Mouse (Mus musculus) ES-Bruce4 (cell line): Measurements from ENCODE around the gene Stk24. TPM values are rescaled to one million over a fixed set of nuclear protein-coding genes. Genes with fewer than 3 reads are reported as not detected.

Source experiments
- H3K27ac ChIP-seq: 2 replicates; pipeline ENCODE4 v1.5.1; 2012; ENCODE audit warnings: low read length, inconsistent platforms; ENCODE audit not compliant: insufficient read depth
- H3K27me3 ChIP-seq: 2 replicates; pipeline ENCODE4 v1.6.1; 2012; ENCODE audit warnings: mild to moderate bottlenecking, low read length, inconsistent platforms; ENCODE audit not compliant: control insufficient read depth, poor library complexity, insufficient read depth, severe bottlenecking
- H3K36me3 ChIP-seq: 2 replicates; pipeline ENCODE4 v1.6.1; 2012; ENCODE audit warnings: inconsistent platforms, mild to moderate bottlenecking, low read length, moderate library complexity; ENCODE audit not compliant: control insufficient read depth, poor library complexity, insufficient read depth, severe bottlenecking
- H3K4me1 ChIP-seq: one replicate; pipeline ENCODE4 v1.8.1; 2011; ENCODE audit warnings: low read length; ENCODE audit not compliant: control insufficient read depth, insufficient read depth
- H3K4me3 ChIP-seq: 2 replicates; pipeline ENCODE4 v1.5.1; 2011; ENCODE audit warnings: low read depth, mild to moderate bottlenecking, low read length
- H3K9ac ChIP-seq: 2 replicates; pipeline ENCODE4 v1.6.1; 2012; ENCODE audit warnings: low read depth, mild to moderate bottlenecking, inconsistent platforms; ENCODE audit not compliant: poor library complexity, severe bottlenecking
- H3K9me3 ChIP-seq: replicated peaks from 2 replicates; pipeline ENCODE4 v1.6.1; 2012; ENCODE audit warnings: mild to moderate bottlenecking, low read length, inconsistent platforms; ENCODE audit not compliant: control insufficient read depth, poor library complexity, insufficient read depth, severe bottlenecking
- CTCF ChIP-seq: IDR thresholded peaks from one replicate; pipeline ENCODE4 v1.8.1; 2011; ENCODE audit warnings: low read depth, low read length
- EP300 ChIP-seq: IDR thresholded peaks from 2 replicates; pipeline ENCODE4 v1.6.1; 2011; ENCODE audit warnings: low read depth, low read length; ENCODE audit not compliant: insufficient read depth
- POLR2A ChIP-seq: IDR thresholded peaks from one replicate; pipeline ENCODE4 v1.8.1; 2011; ENCODE audit warnings: low read length; ENCODE audit not compliant: insufficient read depth
- polyA plus RNA-seq: library from polyadenylated mRNA; stranded (reverse); fragments of >200 nt; gene quantifications from 2 replicates; pipeline ENCODE4 v1.2.4, GENCODE M21; 2011; ENCODE audit warnings: low read depth; ENCODE audit not compliant: missing spikeins, insufficient read depth, insufficient read length

Stk24 gene
- polyA plus RNA-seq, 1 experiment: 135 TPM

GRCm38 (mm10) chr14:121292391-121292790 is 87.4 kb downstream of the Stk24 start:
- TF ChIP-seq POLR2A (no peak), CTCF (no peak), EP300 (no peak)
- no peaks in the 10 kb centered on the region for H3K27me3 ChIP-seq
- H3K27ac ChIP-seq: no peak overlapping the region
- no peak overlapping the region for H3K4me3 ChIP-seq
- H3K36me3 ChIP-seq: peaks cover 25% of the 10 kb centered on the region
- H3K9ac ChIP-seq: no peak overlapping the region
- peaks cover 22% of the 10 kb centered on the region for H3K9me3 ChIP-seq
- no peaks in the 10 kb centered on the region for H3K4me1 ChIP-seq

GRCm38 (mm10) chr14:121291881-121292280 is 87.9 kb downstream of the Stk24 start:
- H3K27me3 ChIP-seq: no peaks in the 10 kb centered on the region
- no peak overlapping the region for H3K9ac ChIP-seq
- peaks cover 22% of the 10 kb centered on the region for H3K9me3 ChIP-seq
- no peaks in the 10 kb centered on the region for H3K4me1 ChIP-seq
- H3K4me3 ChIP-seq: no peak overlapping the region
- no peak overlapping the region for H3K27ac ChIP-seq
- H3K36me3 ChIP-seq: peaks cover 26% of the 10 kb centered on the region
- TF ChIP-seq EP300 (no peak), POLR2A (no peak), CTCF (no peak)

- Histone ChIP-seq H3K36me3 (peaks cover 10% of the 10 kb centered on the region), H3K27ac (no peak overlapping the region), H3K4me3 (no peak overlapping the region), H3K9me3 (peaks cover 13% of the 10 kb centered on the region), H3K9ac (no peak overlapping the region), H3K4me1 (no peaks in the 10 kb centered on the region), H3K27me3 (no peaks in the 10 kb centered on the region)
- TF ChIP-seq POLR2A (no peak), CTCF (no peak), EP300 (no peak)
Observed at GRCm38 (mm10) chr14:121285379-121286120, 94.3 kb downstream of the Stk24 start.

- Histone ChIP-seq H3K4me3 (no peak overlapping the region), H3K9ac (no peak overlapping the region), H3K4me1 (no peaks in the 10 kb centered on the region), H3K9me3 (no peaks in the 10 kb centered on the region), H3K27ac (no peak overlapping the region), H3K27me3 (no peaks in the 10 kb centered on the region), H3K36me3 (no peaks in the 10 kb centered on the region)
- TF ChIP-seq EP300: no peak
- TF ChIP-seq POLR2A: no peak
- no peak for TF ChIP-seq CTCF
Observed at GRCm38 (mm10) chr14:121281336-121281710, 98.5 kb downstream of the Stk24 start.

- H3K36me3 ChIP-seq: no peaks in the 10 kb centered on the region
- no peaks in the 10 kb centered on the region for H3K27me3 ChIP-seq
- no peak overlapping the region for H3K27ac ChIP-seq
- TF ChIP-seq EP300: no peak
- no peak for TF ChIP-seq CTCF
- TF ChIP-seq POLR2A: no peak
- no peak overlapping the region for H3K4me3 ChIP-seq
- no peaks in the 10 kb centered on the region for H3K9me3 ChIP-seq
- H3K4me1 ChIP-seq: no peaks in the 10 kb centered on the region
- no peak overlapping the region for H3K9ac ChIP-seq
Observed at GRCm38 (mm10) chr14:121280601-121281335, 99.0 kb downstream of the Stk24 start.

GRCm38 (mm10) chr14:121279106-121279505 is 100.7 kb downstream of the Stk24 start:
- Histone ChIP-seq H3K4me1 (no peaks in the 10 kb centered on the region), H3K4me3 (no peak overlapping the region), H3K27ac (no peak overlapping the region), H3K36me3 (no peaks in the 10 kb centered on the region), H3K9ac (no peak overlapping the region), H3K27me3 (no peaks in the 10 kb centered on the region), H3K9me3 (no peaks in the 10 kb centered on the region)
- TF ChIP-seq POLR2A (no peak), CTCF (peak; percentile 96)
